Mouse (Mus musculus) adrenal gland, postnatal 36 days (tissue): ENCODE results near the gene Card6. TPM values are rescaled to one million over a fixed set of nuclear protein-coding genes. Genes with fewer than 3 reads are reported as not detected.
A peak's percentile ranks its signal among the peaks of the same experiment; 100 is the strongest.
"Not testable (repeated sequence)": the region's sequence is repeated elsewhere in the genome, so short reads cannot be mapped to it uniquely, and the experiment has no call there.

ENCODE experiments used
- DNase-seq, 2 experiments: peaks; one replicate each; pipeline ENCODE4 v3.0.0; 2021; ENCODE audit warnings: mixed read lengths in 1 of 2
- total RNA-seq, 2 experiments: library from RNA; stranded (reverse); gene quantifications; 2 replicates each; pipeline ENCODE4 v1.2.3; 2021

Gene Card6
- total RNA-seq, 2 experiments from 2014 or later = 6.5 to 7.4 TPM

- not testable (repeated sequence) for DNase-seq
Measured at GRCm38 (mm10) chr15:5130887-5131668, 22.7 kb upstream of the Card6 start.

- no peak for DNase-seq
Measured at GRCm38 (mm10) chr15:5129111-5129805, 20.9 kb upstream of the Card6 start.

GRCm38 (mm10) chr15:5128176-5128940 lies 20.0 kb upstream of the Card6 start:
- no peak for DNase-seq

- no peak for DNase-seq
Measured at GRCm38 (mm10) chr15:5127487-5127886, 19.1 kb upstream of the Card6 start.

- DNase-seq = no peak
Measured at GRCm38 (mm10) chr15:5126456-5126855, 18.1 kb upstream of the Card6 start.

GRCm38 (mm10) chr15:5121535-5122313 lies 13.4 kb upstream of the Card6 start:
- DNase-seq = peak; percentile 13 to 17

GRCm38 (mm10) chr15:5119707-5120106 lies 11.4 kb upstream of the Card6 start:
- no peak for DNase-seq

- DNase-seq = no peak
Measured at GRCm38 (mm10) chr15:5119192-5119591, 10.9 kb upstream of the Card6 start.

- no peak for DNase-seq
Measured at GRCm38 (mm10) chr15:5118626-5119025, 10.3 kb upstream of the Card6 start.

- DNase-seq = peak; percentile 21 to 26
Measured at GRCm38 (mm10) chr15:5117031-5117601, 8.8 kb upstream of the Card6 start.

- peak; percentile 100 for DNase-seq
Measured at GRCm38 (mm10) chr15:5116270-5117030, 8.1 kb upstream of the Card6 start, which contains the start of gene Rpl37. Rpl37 (plus strand) TSS chr15:5116645.

- DNase-seq = no peak
Measured at GRCm38 (mm10) chr15:5115173-5115572, 6.8 kb upstream of the Card6 start.

- no peak for DNase-seq
Measured at GRCm38 (mm10) chr15:5112651-5113050, 4.3 kb upstream of the Card6 start.

- DNase-seq = no peak
Measured at GRCm38 (mm10) chr15:5108655-5109040, 309 bp upstream of the Card6 start.

- DNase-seq = no peak
Measured at GRCm38 (mm10) chr15:5106293-5106692, 2.0 kb downstream of the Card6 start.

- no peak for DNase-seq
Measured at GRCm38 (mm10) chr15:5105891-5106290, 2.4 kb downstream of the Card6 start.

GRCm38 (mm10) chr15:5102312-5102711 lies 6.0 kb downstream of the Card6 start:
- no peak for DNase-seq

- DNase-seq = no peak
Measured at GRCm38 (mm10) chr15:5097376-5097775, 11.0 kb downstream of the Card6 start.

GRCm38 (mm10) chr15:5095534-5096301 lies 12.6 kb downstream of the Card6 start:
- no peak for DNase-seq

- DNase-seq = no peak
Measured at GRCm38 (mm10) chr15:5090131-5090530, 18.2 kb downstream of the Card6 start.
